ENCODE assay signal across 10 mouse cellular contexts in the genomic region with DNA sequence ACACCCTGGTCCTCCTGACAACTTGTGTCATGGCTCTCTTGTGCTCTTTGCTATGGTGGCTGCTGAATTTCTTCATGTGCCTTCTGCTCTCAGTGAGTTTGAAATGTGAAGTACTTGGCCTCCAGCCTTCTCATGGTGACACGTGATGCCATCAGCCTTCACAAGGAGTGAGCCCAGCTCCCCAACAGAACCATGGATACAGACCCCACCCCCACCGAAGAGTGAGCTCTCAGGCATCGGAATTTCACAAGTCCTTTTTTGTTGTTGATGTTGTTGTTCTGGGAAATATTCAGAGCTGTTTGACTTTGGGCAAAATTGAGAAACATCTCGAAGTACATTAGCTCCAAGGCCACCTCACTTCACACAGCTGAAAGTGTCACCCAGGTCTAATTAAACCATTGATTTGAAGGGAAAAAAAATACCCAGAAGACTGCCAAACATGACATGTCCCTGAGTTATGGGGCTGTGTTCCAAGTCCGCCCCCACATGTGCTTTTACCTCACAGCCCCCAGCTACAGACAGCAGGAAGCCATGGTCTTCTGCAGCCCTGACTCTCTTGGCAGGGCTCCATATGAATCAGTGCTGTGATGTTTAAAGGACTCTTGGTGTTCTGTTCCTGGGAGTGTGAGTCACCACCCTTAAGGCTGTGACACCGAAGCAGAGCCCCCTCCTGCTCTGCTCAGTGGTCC.
DNase-seq lines count a peak whose midpoint lies in the region; ATAC-seq and TF ChIP-seq lines count a peak whose summit lies in the region.
"Had no signal": no experiment of that assay in that cellular context is flagged by ENCODE, and none has a peak within 500 bp of the region (broad histone marks: within the 10 kb centered on the region; RNA-seq: fewer than 3 reads in every experiment).

No protein-coding gene starts in this region.

- H3K27ac ChIP-seq in embryonic facial prominence, embryonic 15.5 days (replicated peaks): no peak overlapping the region; the same call in 1 of the 2 replicates
- peak overlapping the region; percentile 39; the same call in 1 of the 2 replicates for H3K27ac ChIP-seq in layer of hippocampus, adult 2 months
- no peak overlapping the region for H3K27ac ChIP-seq in lung, embryonic 16.5 days (ENCODE audit: low read length)
- H3K27ac ChIP-seq: liver, embryonic 13.5 days had no signal

- no peaks in the 10 kb centered on the region for H3K9me3 ChIP-seq in embryonic facial prominence, embryonic 15.5 days (replicated peaks)
- H3K9me3 ChIP-seq in lung, embryonic 16.5 days (ENCODE audit: control insufficient read depth, low read length): no peaks in the 10 kb centered on the region
- H3K9me3 ChIP-seq: liver, embryonic 13.5 days had no signal

- H3K4me3 ChIP-seq in embryonic facial prominence, embryonic 15.5 days (replicated peaks): no peak overlapping the region
- no peak overlapping the region for H3K4me3 ChIP-seq in layer of hippocampus, adult 2 months
- no peak overlapping the region for H3K4me3 ChIP-seq in lung, embryonic 16.5 days (ENCODE audit: low read length)
- H3K4me3 ChIP-seq: erythroblast, embryonic 14.5 days; liver, embryonic 13.5 days had no signal

- ATAC-seq in embryonic facial prominence, embryonic 15.5 days (ENCODE audit: insufficient number of reproducible peaks, low FRiP score, low TSS enrichment, low read depth): 0 out of 2 replicates have a peak, but pooled peaks have one; percentile 34
- peak; percentile 74 for ATAC-seq in lung, embryonic 16.5 days (ENCODE audit: low read depth)
- ATAC-seq in granulocyte monocyte progenitor cell, adult 5-6 weeks (replicated peaks; ENCODE audit: poor library complexity, severe bottlenecking): no peak

- no peak overlapping the region for H3K9ac ChIP-seq in embryonic facial prominence, embryonic 15.5 days
- H3K9ac ChIP-seq in lung, embryonic 16.5 days (ENCODE audit: low read length): no peak overlapping the region
- H3K9ac ChIP-seq: liver, embryonic 13.5 days had no signal

- DNase-seq in adrenal gland, adult (ENCODE audit: inconsistent age in 2 of 2, low spot score in 1 of 2): peak; percentile 88 to 94
- peak; percentile 50 to 59 for DNase-seq in layer of hippocampus, adult 2 months (ENCODE audit: low spot score in 2 of 2)
- no peak for DNase-seq in thymus, postnatal 0 days (ENCODE audit: low spot score)
- no peak for DNase-seq in spleen, postnatal 14 days (ENCODE audit: low spot score in 2 of 2)
- no peak for DNase-seq in kidney, postnatal 14 days
- DNase-seq: liver, embryonic 13.5 days had no signal

- 54% methylated on average over 6 of the region's 6 CpGs for WGBS in embryonic facial prominence, embryonic 15.5 days
- WGBS in lung, embryonic 16.5 days: 37% methylated on average over 6 of the region's 6 CpGs

- H3K27me3 ChIP-seq in embryonic facial prominence, embryonic 15.5 days: no peaks in the 10 kb centered on the region; the same call in 1 of the 2 replicates
- no peaks in the 10 kb centered on the region for H3K27me3 ChIP-seq in lung, embryonic 16.5 days (ENCODE audit: control insufficient read depth, insufficient read depth, low read depth, low read length)
- H3K27me3 ChIP-seq: liver, embryonic 13.5 days had no signal

- TF ChIP-seq CTCF in layer of hippocampus, adult 2 months (conservative IDR thresholded peaks at IDR 0.05): no peak

- H3K36me3 ChIP-seq in embryonic facial prominence, embryonic 15.5 days: no peaks in the 10 kb centered on the region
- H3K36me3 ChIP-seq in lung, embryonic 16.5 days (ENCODE audit: control insufficient read depth, insufficient read depth, low read length): no peaks in the 10 kb centered on the region
- H3K36me3 ChIP-seq: liver, embryonic 13.5 days had no signal

- 0 out of 2 replicates have a peak, but pooled peaks cover 4% of the 10 kb centered on the region for H3K4me1 ChIP-seq in embryonic facial prominence, embryonic 15.5 days
- H3K4me1 ChIP-seq in lung, embryonic 16.5 days (replicated peaks; ENCODE audit: control insufficient read depth, insufficient read depth, low read length): peaks cover 9% of the 10 kb centered on the region
- H3K4me1 ChIP-seq: liver, embryonic 13.5 days had no signal

- no peak overlapping the region for H3K4me2 ChIP-seq in embryonic facial prominence, embryonic 15.5 days (replicated peaks)
- H3K4me2 ChIP-seq in lung, embryonic 16.5 days (ENCODE audit: low read depth, low read length): no peak overlapping the region
- H3K4me2 ChIP-seq: liver, embryonic 13.5 days had no signal

Comparison
In these comparisons a context has a peak if more than half of its experiments do, and no peak if none do; other contexts are left out.
1. DNase-seq: peak in adrenal gland, adult (2 of 2) and layer of hippocampus, adult 2 months (2 of 2); none in thymus, postnatal 0 days (single experiment), spleen, postnatal 14 days (0 of 2) and kidney, postnatal 14 days (single experiment).